Mouse (Mus musculus): ENCODE data around the gene Dctd. TPM values are rescaled to one million over a fixed set of nuclear protein-coding genes. Genes with fewer than 3 reads are reported as not detected.

The Dctd gene
- polyA plus RNA-seq, 1 experiment: 2.7 TPM

DNA sequence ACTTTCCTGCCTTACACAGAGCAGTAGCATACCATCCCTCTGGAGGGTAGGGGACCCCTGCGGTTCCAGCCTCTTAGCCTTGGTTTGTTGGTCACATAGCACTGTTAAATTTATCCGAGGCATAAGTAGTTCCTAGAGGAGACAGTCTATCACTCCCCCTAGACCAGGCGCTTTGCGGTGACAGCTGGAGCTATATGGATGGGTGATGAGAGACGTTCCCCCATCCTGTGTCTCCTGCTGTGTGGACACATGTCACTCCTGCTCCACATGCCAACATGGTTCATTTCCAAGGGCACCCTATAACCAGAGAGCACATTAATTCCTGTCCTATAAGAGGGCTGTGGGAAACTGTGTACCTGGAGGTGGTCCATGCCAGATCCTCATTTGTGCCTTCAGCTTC, 42.1 kb downstream of the Dctd start:
- H3K4me1 ChIP-seq (ENCODE audit: control insufficient read depth, insufficient read depth, low read length): no peaks in the 10 kb centered on the region
- H3K4me3 ChIP-seq (ENCODE audit: control insufficient read depth, low read depth, low read length): no peak overlapping the region
- H3K27ac ChIP-seq (ENCODE audit: control insufficient read depth, insufficient read depth, low read depth, low read length): no peak overlapping the region
- no peaks in the 10 kb centered on the region for H3K36me3 ChIP-seq (ENCODE audit: control insufficient read depth, insufficient read depth, low read length)
- H3K27me3 ChIP-seq (ENCODE audit: control insufficient read depth, insufficient read depth, low read length): no peaks in the 10 kb centered on the region
- no peak for TF ChIP-seq POLR2A (IDR thresholded peaks at IDR 0.05; ENCODE audit: control insufficient read depth, low read depth, low read length)
- no peak for TF ChIP-seq CTCF (IDR thresholded peaks at IDR 0.05; ENCODE audit: control insufficient read depth, insufficient read depth, insufficient replicate concordance, low read depth, low read length)

DNA sequence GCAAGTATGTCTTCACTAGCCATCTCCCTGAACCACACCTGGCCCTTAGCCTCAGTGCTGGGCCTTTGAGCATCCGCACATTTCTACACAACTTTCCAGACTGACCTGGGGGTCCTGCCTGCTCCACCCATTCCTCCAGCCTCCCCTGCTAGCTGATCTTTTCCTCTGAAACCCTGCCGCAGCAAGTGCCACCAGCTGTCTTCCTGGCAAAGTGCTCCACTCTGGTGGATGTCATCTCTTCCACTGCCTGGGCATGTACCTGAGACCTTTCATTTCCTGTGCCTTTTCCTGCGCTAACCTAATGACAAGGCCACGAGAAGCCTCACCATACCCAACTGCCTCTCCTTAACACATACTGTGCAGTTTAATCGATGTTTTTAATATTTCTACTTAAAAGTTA, 46.9 kb downstream of the Dctd start:
- H3K27ac ChIP-seq (ENCODE audit: control insufficient read depth, insufficient read depth, low read depth, low read length): no peak overlapping the region
- no peak overlapping the region for H3K4me3 ChIP-seq (ENCODE audit: control insufficient read depth, low read depth, low read length)
- no peaks in the 10 kb centered on the region for H3K27me3 ChIP-seq (ENCODE audit: control insufficient read depth, insufficient read depth, low read length)
- no peak for TF ChIP-seq POLR2A (IDR thresholded peaks at IDR 0.05; ENCODE audit: control insufficient read depth, low read depth, low read length)
- no peak for TF ChIP-seq CTCF (IDR thresholded peaks at IDR 0.05; ENCODE audit: control insufficient read depth, insufficient read depth, insufficient replicate concordance, low read depth, low read length)
- no peaks in the 10 kb centered on the region for H3K4me1 ChIP-seq (ENCODE audit: control insufficient read depth, insufficient read depth, low read length)
- H3K36me3 ChIP-seq (ENCODE audit: control insufficient read depth, insufficient read depth, low read length): no peaks in the 10 kb centered on the region

DNA sequence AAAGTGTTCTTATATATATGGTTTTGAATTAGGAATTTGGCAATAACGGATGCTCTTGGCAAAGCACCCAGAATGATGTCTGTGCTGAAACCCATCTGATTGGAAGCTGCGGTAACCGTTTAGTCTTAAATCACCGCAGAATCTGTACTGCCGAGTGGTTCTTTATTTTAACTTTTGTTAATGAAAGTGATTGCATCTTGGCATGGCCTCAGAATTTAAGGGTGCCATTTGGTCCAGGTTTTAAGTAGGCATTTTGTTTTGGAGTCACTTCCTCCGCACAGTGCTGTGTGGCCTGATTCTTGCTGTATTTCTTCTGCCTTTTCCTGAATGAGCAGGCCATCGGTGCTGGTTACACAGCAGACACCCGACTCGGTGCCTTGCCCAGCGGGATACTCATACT, 47.6 kb downstream of the Dctd start:
- TF ChIP-seq POLR2A (IDR thresholded peaks at IDR 0.05; ENCODE audit: control insufficient read depth, low read depth, low read length) (no peak), CTCF (IDR thresholded peaks at IDR 0.05; ENCODE audit: control insufficient read depth, insufficient read depth, insufficient replicate concordance, low read depth, low read length) (no peak)
- Histone ChIP-seq H3K36me3 (ENCODE audit: control insufficient read depth, insufficient read depth, low read length) (no peaks in the 10 kb centered on the region), H3K4me3 (ENCODE audit: control insufficient read depth, low read depth, low read length) (no peak overlapping the region), H3K27me3 (ENCODE audit: control insufficient read depth, insufficient read depth, low read length) (no peaks in the 10 kb centered on the region), H3K27ac (ENCODE audit: control insufficient read depth, insufficient read depth, low read depth, low read length) (no peak overlapping the region), H3K4me1 (ENCODE audit: control insufficient read depth, insufficient read depth, low read length) (no peaks in the 10 kb centered on the region)

DNA sequence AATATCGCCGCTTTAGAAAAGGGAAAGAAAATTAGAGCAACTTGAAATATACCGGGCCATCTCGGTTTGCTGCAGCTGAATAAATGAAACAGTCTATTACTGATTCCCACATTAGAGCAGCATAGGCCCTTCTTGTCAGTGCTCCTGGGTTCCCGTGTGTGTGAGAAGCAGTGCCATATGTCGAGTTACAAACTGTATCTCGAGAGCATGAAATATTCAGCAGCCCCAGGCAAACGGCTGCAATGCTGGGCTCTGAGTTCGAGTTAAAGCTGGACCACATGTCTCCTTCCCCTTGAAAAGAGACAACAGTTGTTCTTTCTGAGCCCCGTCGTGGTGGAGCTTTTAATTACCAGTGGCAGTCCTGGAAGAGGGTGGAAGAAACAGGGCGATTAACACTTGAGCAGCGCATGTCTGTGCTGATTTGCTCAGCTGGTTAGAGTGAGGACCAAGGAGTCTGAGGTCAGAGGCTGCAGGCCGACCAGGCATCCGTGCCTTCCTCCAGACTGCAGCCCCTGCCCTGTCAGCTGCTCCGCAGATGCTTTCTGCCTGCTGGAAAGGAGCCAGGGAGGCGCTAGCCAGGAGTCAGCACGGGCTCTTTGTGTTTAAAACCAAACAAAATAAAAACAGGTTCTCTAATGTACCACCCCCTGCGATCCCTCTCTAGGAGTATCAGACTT, 53.3 kb downstream of the Dctd start:
- H3K27ac ChIP-seq (ENCODE audit: control insufficient read depth, insufficient read depth, low read depth, low read length): no peak overlapping the region
- TF ChIP-seq CTCF (IDR thresholded peaks at IDR 0.05; ENCODE audit: control insufficient read depth, insufficient read depth, insufficient replicate concordance, low read depth, low read length) (no peak), POLR2A (IDR thresholded peaks at IDR 0.05; ENCODE audit: control insufficient read depth, low read depth, low read length) (no peak)
- no peaks in the 10 kb centered on the region for H3K27me3 ChIP-seq (ENCODE audit: control insufficient read depth, insufficient read depth, low read length)
- no peaks in the 10 kb centered on the region for H3K4me1 ChIP-seq (ENCODE audit: control insufficient read depth, insufficient read depth, low read length)
- no peaks in the 10 kb centered on the region for H3K36me3 ChIP-seq (ENCODE audit: control insufficient read depth, insufficient read depth, low read length)
- no peak overlapping the region for H3K4me3 ChIP-seq (ENCODE audit: control insufficient read depth, low read depth, low read length)

DNA sequence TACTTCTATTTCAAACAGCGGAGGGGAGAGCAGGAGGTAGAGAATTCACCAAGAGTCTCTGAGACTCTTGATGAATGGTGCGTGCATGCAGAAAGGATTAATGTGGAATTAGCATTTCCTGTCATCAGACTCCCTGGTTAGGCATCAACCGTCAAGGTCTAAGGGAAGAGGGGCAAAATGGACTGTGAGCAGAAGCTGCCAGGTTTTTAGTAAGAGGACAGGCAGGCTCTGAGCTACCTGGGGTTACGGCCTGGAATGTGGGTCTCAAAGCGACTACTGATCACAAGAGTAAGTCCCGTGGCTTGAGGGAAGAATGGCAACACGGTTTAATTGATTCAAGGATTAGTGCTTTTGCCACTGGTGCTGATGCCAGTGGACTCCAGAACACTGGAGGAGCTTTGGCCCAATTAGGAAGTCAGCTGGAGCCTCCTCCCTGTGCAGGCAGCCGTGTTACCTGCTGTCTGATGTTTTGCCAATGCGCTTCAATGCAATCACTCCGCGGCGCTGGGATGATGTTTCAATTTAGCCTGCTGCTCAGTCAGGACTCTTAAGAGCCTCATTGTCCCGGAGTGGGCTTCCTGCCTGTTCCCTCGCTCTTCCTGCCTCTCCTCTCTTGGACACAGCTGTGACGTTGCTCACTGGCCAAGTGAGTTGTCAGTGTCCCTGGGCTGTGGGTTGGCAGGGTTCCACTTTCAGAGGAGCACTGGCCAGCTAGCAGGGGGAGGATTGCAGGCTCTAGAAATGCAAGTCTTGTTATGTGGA, 54.6 kb downstream of the Dctd start:
- Histone ChIP-seq H3K4me1 (ENCODE audit: control insufficient read depth, insufficient read depth, low read length) (no peaks in the 10 kb centered on the region), H3K27ac (ENCODE audit: control insufficient read depth, insufficient read depth, low read depth, low read length) (no peak overlapping the region), H3K27me3 (ENCODE audit: control insufficient read depth, insufficient read depth, low read length) (no peaks in the 10 kb centered on the region), H3K4me3 (ENCODE audit: control insufficient read depth, low read depth, low read length) (no peak overlapping the region), H3K36me3 (ENCODE audit: control insufficient read depth, insufficient read depth, low read length) (no peaks in the 10 kb centered on the region)
- TF ChIP-seq CTCF (IDR thresholded peaks at IDR 0.05; ENCODE audit: control insufficient read depth, insufficient read depth, insufficient replicate concordance, low read depth, low read length): no peak
- TF ChIP-seq POLR2A (IDR thresholded peaks at IDR 0.05; ENCODE audit: control insufficient read depth, low read depth, low read length): no peak

DNA sequence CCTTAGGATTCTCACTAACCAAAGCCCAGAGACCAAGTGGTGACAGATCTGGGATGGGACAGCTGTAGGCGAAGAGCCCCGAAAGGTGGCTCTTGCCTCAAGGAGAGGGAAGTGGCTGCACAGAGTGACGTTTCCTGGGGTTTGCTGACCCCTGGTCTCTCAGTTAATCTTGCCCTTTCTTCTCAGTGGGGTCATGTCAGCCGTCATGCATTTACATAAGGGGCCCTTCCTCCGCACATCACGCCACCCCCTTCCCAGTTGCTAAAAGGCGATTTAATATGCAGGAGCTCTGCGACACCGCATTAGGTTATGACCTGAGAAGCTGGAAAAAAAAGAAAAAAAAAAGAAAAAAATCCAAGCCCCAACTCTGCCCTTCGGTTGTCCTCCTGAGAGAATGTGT, 58.8 kb downstream of the Dctd start:
- Histone ChIP-seq H3K36me3 (ENCODE audit: control insufficient read depth, insufficient read depth, low read length) (no peaks in the 10 kb centered on the region), H3K4me3 (ENCODE audit: control insufficient read depth, low read depth, low read length) (no peak overlapping the region), H3K27ac (ENCODE audit: control insufficient read depth, insufficient read depth, low read depth, low read length) (no peak overlapping the region), H3K27me3 (ENCODE audit: control insufficient read depth, insufficient read depth, low read length) (no peaks in the 10 kb centered on the region), H3K4me1 (ENCODE audit: control insufficient read depth, insufficient read depth, low read length) (no peaks in the 10 kb centered on the region)
- TF ChIP-seq POLR2A (IDR thresholded peaks at IDR 0.05; ENCODE audit: control insufficient read depth, low read depth, low read length) (no peak), CTCF (IDR thresholded peaks at IDR 0.05; ENCODE audit: control insufficient read depth, insufficient read depth, insufficient replicate concordance, low read depth, low read length) (no peak)

DNA sequence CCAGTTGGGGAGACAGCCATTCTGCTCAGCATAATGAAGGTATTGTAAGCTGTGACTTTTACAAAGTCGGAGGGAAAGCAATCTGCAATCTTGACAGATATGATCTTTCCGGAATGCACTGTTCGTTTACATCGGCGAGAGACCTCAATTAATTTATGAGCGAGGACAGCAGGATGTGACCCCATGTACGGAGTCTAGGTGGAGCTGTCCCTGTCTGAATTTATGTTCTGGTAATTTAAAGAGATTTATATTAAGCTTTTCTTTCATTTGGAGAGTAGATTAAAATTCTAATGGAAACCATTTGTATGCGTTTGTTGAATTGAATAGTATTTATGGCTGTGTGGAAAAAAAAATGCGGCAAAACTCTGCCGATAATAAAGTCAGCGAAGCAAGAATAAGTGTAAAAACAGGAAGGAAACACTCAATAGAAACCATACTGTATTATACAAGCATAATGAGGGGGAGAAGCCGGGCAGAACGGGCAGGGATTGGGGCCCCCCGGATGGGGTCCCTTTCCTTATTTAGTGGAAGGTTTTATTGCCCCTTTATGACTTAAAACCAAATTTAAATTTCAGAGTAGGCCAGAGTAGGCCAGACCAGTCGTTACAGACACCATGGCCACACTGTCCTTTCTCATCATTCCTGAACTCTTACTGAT, 59.8 kb downstream of the Dctd start:
- TF ChIP-seq POLR2A (IDR thresholded peaks at IDR 0.05; ENCODE audit: control insufficient read depth, low read depth, low read length) (no peak), CTCF (IDR thresholded peaks at IDR 0.05; ENCODE audit: control insufficient read depth, insufficient read depth, insufficient replicate concordance, low read depth, low read length) (no peak)
- H3K27ac ChIP-seq (ENCODE audit: control insufficient read depth, insufficient read depth, low read depth, low read length): no peak overlapping the region
- no peaks in the 10 kb centered on the region for H3K27me3 ChIP-seq (ENCODE audit: control insufficient read depth, insufficient read depth, low read length)
- no peaks in the 10 kb centered on the region for H3K36me3 ChIP-seq (ENCODE audit: control insufficient read depth, insufficient read depth, low read length)
- no peak overlapping the region for H3K4me3 ChIP-seq (ENCODE audit: control insufficient read depth, low read depth, low read length)
- no peaks in the 10 kb centered on the region for H3K4me1 ChIP-seq (ENCODE audit: control insufficient read depth, insufficient read depth, low read length)
